ENCODE assay signal across 22 mouse cellular contexts in the genomic region with DNA sequence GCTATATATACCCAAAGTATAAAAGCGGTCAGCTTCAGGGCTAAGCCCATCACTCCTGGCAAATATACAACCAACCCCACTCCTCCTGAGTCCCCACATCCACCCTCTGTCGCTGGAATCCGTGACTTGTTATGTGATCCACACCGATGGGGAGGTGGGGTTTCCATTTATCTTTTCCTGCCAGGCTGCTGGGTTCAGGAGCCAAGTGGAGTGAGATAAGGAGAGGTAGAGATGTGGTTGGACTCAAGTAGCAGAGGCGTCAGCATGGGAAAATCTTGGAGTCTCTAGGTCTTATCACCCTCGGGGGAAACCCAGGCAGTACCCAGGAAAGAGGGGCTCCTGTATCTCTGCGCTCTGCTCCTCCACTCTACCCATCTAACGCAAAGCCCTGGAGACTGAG. TPM values are rescaled to one million over a fixed set of nuclear protein-coding genes. Genes with fewer than 3 reads are reported as not detected.
A peak's percentile ranks its signal among the peaks of the same experiment; 100 is the strongest.
DNase-seq lines count a peak whose midpoint lies in the region; ATAC-seq and TF ChIP-seq lines count a peak whose summit lies in the region.
"Had no signal": no experiment of that assay in that cellular context is flagged by ENCODE, and none has a peak within 500 bp of the region (broad histone marks: within the 10 kb centered on the region; RNA-seq: fewer than 3 reads in every experiment).

No protein-coding gene starts in this region.

- WGBS in heart, embryonic 13.5 days = 11% methylated on average over 8 of the region's 8 CpGs
- WGBS in liver, embryonic 11.5 days = 18% methylated on average over 8 of the region's 8 CpGs

- no peak overlapping the region for H3K4me3 ChIP-seq in heart, embryonic 13.5 days
- H3K4me3 ChIP-seq in liver, embryonic 11.5 days (ENCODE audit: low read depth, low read length) = no peak overlapping the region
- no peak overlapping the region for H3K4me3 ChIP-seq in layer of hippocampus, adult 2 months
- H3K4me3 ChIP-seq: limb, embryonic 13.5 days; megakaryocyte, embryonic 14.5 days had no signal

- H3K36me3 ChIP-seq in heart, embryonic 13.5 days = no peaks in the 10 kb centered on the region
- no peaks in the 10 kb centered on the region for H3K36me3 ChIP-seq in liver, embryonic 11.5 days (ENCODE audit: control insufficient read depth, insufficient read depth, low read length)
- H3K36me3 ChIP-seq: limb, embryonic 13.5 days had no signal

- H3K9me3 ChIP-seq in heart, embryonic 13.5 days = no peaks in the 10 kb centered on the region
- no peaks in the 10 kb centered on the region for H3K9me3 ChIP-seq in liver, embryonic 11.5 days (ENCODE audit: control insufficient read depth, low read length)
- H3K9me3 ChIP-seq: limb, embryonic 13.5 days; megakaryocyte, embryonic 14.5 days had no signal

- DNase-seq in heart, postnatal 10 days = no peak
- DNase-seq in liver, embryonic 11.5 days (ENCODE audit: low spot score) = no peak
- DNase-seq in right cerebral cortex, postnatal 36 days (ENCODE audit: low spot score in 2 of 2) = no peak
- DNase-seq in layer of hippocampus, adult 2 months (ENCODE audit: low spot score in 2 of 2) = no peak
- DNase-seq: cerebellum, postnatal 36 days; forebrain, postnatal 0 days; kidney, adult 18-20 months; kidney, postnatal 25 days; right cerebral cortex, postnatal 14 days; thymus, postnatal 14 days had no signal

- no peak for ATAC-seq in heart, embryonic 13.5 days (ENCODE audit: extremely low read depth, insufficient number of reproducible peaks, low FRiP score, low TSS enrichment)
- ATAC-seq in common myeloid progenitor, adult 5-6 weeks (replicated peaks; ENCODE audit: low read depth, poor library complexity, severe bottlenecking) = peak; percentile 52
- peak; percentile 67 for ATAC-seq in liver, embryonic 11.5 days (replicated peaks; ENCODE audit: low FRiP score)
- peak; percentile 80 for ATAC-seq in megakaryocyte-erythroid progenitor cell, adult 5-6 weeks (replicated peaks; ENCODE audit: low FRiP score, low TSS enrichment, poor library complexity, severe bottlenecking)
- ATAC-seq: forebrain, postnatal 0 days had no signal

- no peaks in the 10 kb centered on the region for H3K27me3 ChIP-seq in heart, embryonic 13.5 days (replicated peaks)
- peaks cover 8% of the 10 kb centered on the region; the same call in 1 of the 2 replicates for H3K27me3 ChIP-seq in liver, embryonic 11.5 days (replicated peaks; ENCODE audit: control insufficient read depth, insufficient read depth, low read length)

- no peak for TF ChIP-seq CTCF in layer of hippocampus, adult 2 months (conservative IDR thresholded peaks at IDR 0.05)

- H3K4me2 ChIP-seq in heart, embryonic 13.5 days = peak overlapping the region; percentile 19; the same call in 1 of the 2 replicates
- H3K4me2 ChIP-seq in liver, embryonic 11.5 days = peak overlapping the region; percentile 10; the same call in 1 of the 2 replicates
- H3K4me2 ChIP-seq: limb, embryonic 13.5 days had no signal

- H3K9ac ChIP-seq in heart, embryonic 13.5 days = peak overlapping the region; percentile 35; the same call in 1 of the 2 replicates
- no peak overlapping the region for H3K9ac ChIP-seq in liver, embryonic 11.5 days (ENCODE audit: low read depth, low read length)
- H3K9ac ChIP-seq: forebrain, postnatal 0 days; limb, embryonic 13.5 days had no signal

- intact Hi-C loops in heart, postnatal 10 days (cut with DNase I) = no loop called here

- H3K4me1 ChIP-seq in heart, embryonic 13.5 days = peaks cover 71% of the 10 kb centered on the region
- peaks cover 38% of the 10 kb centered on the region for H3K4me1 ChIP-seq in liver, embryonic 11.5 days (replicated peaks; ENCODE audit: control insufficient read depth, insufficient read depth, low read length)

- H3K27ac ChIP-seq in heart, embryonic 13.5 days (replicated peaks) = peak overlapping the region; percentile 85
- no peak overlapping the region for H3K27ac ChIP-seq in liver, embryonic 11.5 days (ENCODE audit: low read depth, low read length)
- no peak overlapping the region for H3K27ac ChIP-seq in layer of hippocampus, adult 2 months
- H3K27ac ChIP-seq: limb, embryonic 13.5 days; stomach, postnatal 0 days had no signal

RNA-seq across cellular contexts. Expression of a gene that starts 3.6 kb away (rescaled TPM):
- polyA plus RNA-seq in heart, embryonic 13.5 days (2015; fragmentation: Nextera tagmentation; extraction: Ambion mirVana) = 145 and 160 TPM in 2 replicates
- 10 to 100 TPM; 39.0 to 40.9 TPM for total RNA-seq in heart, postnatal 10 days (2021)
- total RNA-seq in common myeloid progenitor, adult 5-6 weeks (2017) = 0.23 TPM in 1 of 2 replicates, not detected in the other
- polyA plus RNA-seq in liver, embryonic 11.5 days (2014; fragmentation: Nextera tagmentation; extraction: Ambion mirVana) = 22.9 and 24.8 TPM in 2 replicates
- 0.50 and 0.52 TPM in 2 replicates for total RNA-seq in megakaryocyte-erythroid progenitor cell, adult 5-6 weeks (2014; fragmentation: Nextera tagmentation)
- total RNA-seq in megakaryocyte-erythroid progenitor cell, adult 5-6 weeks (2017) = 0.11 TPM in 1 of 2 replicates, not detected in the other
- total RNA-seq in layer of hippocampus, adult 2 months (2021) = 1 to 10 TPM; 2.2 to 3.8 TPM

RNA-seq across cellular contexts. Expression of a gene that starts 20.2 kb away (rescaled TPM):
- polyA plus RNA-seq in heart, embryonic 13.5 days (2015; fragmentation: Nextera tagmentation; extraction: Ambion mirVana) = not detected in 2 replicates
- not detected for total RNA-seq in heart, postnatal 10 days (2021)
- total RNA-seq in common myeloid progenitor, adult 5-6 weeks (2017) = not detected in 2 replicates
- not detected in 2 replicates for polyA plus RNA-seq in liver, embryonic 11.5 days (2014; fragmentation: Nextera tagmentation; extraction: Ambion mirVana)
- not detected in 2 replicates for total RNA-seq in megakaryocyte-erythroid progenitor cell, adult 5-6 weeks (2014; fragmentation: Nextera tagmentation)
- total RNA-seq in megakaryocyte-erythroid progenitor cell, adult 5-6 weeks (2017) = not detected in 2 replicates
- total RNA-seq in layer of hippocampus, adult 2 months (2021) = not detected
- total RNA-seq: forebrain, postnatal 0 days; hematopoietic stem cell, adult 5-6 weeks; layer of hippocampus, postnatal 10 days; left cerebral cortex, postnatal 10 days had no signal
- polyA plus RNA-seq: embryonic facial prominence, embryonic 11.5 days; forebrain, postnatal 0 days; lung, embryonic 16.5 days; neural tube, embryonic 11.5 days had no signal

RNA-seq across cellular contexts. Expression of a gene that starts 26.0 kb away (rescaled TPM):
- 82.3 and 88.2 TPM in 2 replicates for polyA plus RNA-seq in heart, embryonic 13.5 days (2015; fragmentation: Nextera tagmentation; extraction: Ambion mirVana)
- total RNA-seq in heart, postnatal 10 days (2021) = 10 to 100 TPM; 47.0 to 50.0 TPM
- 138 and 260 TPM in 2 replicates for total RNA-seq in common myeloid progenitor, adult 5-6 weeks (2017)
- polyA plus RNA-seq in liver, embryonic 11.5 days (2014; fragmentation: Nextera tagmentation; extraction: Ambion mirVana) = 263 and 272 TPM in 2 replicates
- 215 and 248 TPM in 2 replicates for total RNA-seq in megakaryocyte-erythroid progenitor cell, adult 5-6 weeks (2014; fragmentation: Nextera tagmentation)
- total RNA-seq in megakaryocyte-erythroid progenitor cell, adult 5-6 weeks (2017) = 185 and 248 TPM in 2 replicates
- total RNA-seq in layer of hippocampus, adult 2 months (2021) = 10 to 100 TPM; 55.7 to 56.2 TPM

RNA-seq across cellular contexts. Expression of a gene that starts 52.9 kb away (rescaled TPM):
- polyA plus RNA-seq in heart, embryonic 13.5 days (2015; fragmentation: Nextera tagmentation; extraction: Ambion mirVana) = 0.47 and 0.55 TPM in 2 replicates
- under 1 TPM in 1 of 2 experiments, not detected in 1; 0.19 TPM for total RNA-seq in heart, postnatal 10 days (2021)
- total RNA-seq in common myeloid progenitor, adult 5-6 weeks (2017) = 0.18 TPM in 1 of 2 replicates, not detected in the other
- 1.1 and 1.3 TPM in 2 replicates for polyA plus RNA-seq in liver, embryonic 11.5 days (2014; fragmentation: Nextera tagmentation; extraction: Ambion mirVana)
- not detected in 2 replicates for total RNA-seq in megakaryocyte-erythroid progenitor cell, adult 5-6 weeks (2014; fragmentation: Nextera tagmentation)
- not detected in 2 replicates for total RNA-seq in megakaryocyte-erythroid progenitor cell, adult 5-6 weeks (2017)
- 1 to 10 TPM; 2.0 to 3.3 TPM for total RNA-seq in layer of hippocampus, adult 2 months (2021)
- total RNA-seq: hematopoietic stem cell, adult 5-6 weeks had no signal
- polyA plus RNA-seq: stomach, postnatal 0 days had no signal

Comparison
In these comparisons a context has a peak if more than half of its experiments do, and no peak if none do; other contexts are left out.
1. RNA of a gene that starts 3.6 kb away (total RNA-seq): 39.0 to 40.9 TPM in heart, postnatal 10 days; 2.2 to 3.8 TPM in layer of hippocampus, adult 2 months, 0.11 to 0.52 TPM in megakaryocyte-erythroid progenitor cell, adult 5-6 weeks and 0.23 TPM in common myeloid progenitor, adult 5-6 weeks; every median in the first group is over 4 times any median in the second.